Mouse (Mus musculus) kidney, adult 2 months (tissue): Measurements from ENCODE around the gene Tas1r1. TPM values are rescaled to one million over a fixed set of nuclear protein-coding genes. Genes with fewer than 3 reads are reported as not detected.

Experiments
- DNase-seq: peaks from one replicate; pipeline ENCODE4 v3.0.0; 2021
- H3K27ac ChIP-seq: fragments of 200-500 bp; 2 replicates; pipeline ENCODE4 v1.5.1; 2012; ENCODE audit warnings: low read depth, low read length, control low read depth, inconsistent platforms; ENCODE audit not compliant: insufficient read depth
- H3K27me3 ChIP-seq: fragments of 200-500 bp; replicated peaks from 2 replicates; pipeline ENCODE4 v1.6.1; 2012; ENCODE audit warnings: mild to moderate bottlenecking, moderate library complexity, low read length, inconsistent platforms; ENCODE audit not compliant: control insufficient read depth, insufficient read depth
- H3K36me3 ChIP-seq: fragments of 200-500 bp; 2 replicates; pipeline ENCODE4 v1.6.1; 2012; ENCODE audit warnings: mild to moderate bottlenecking, moderate library complexity, low read length, inconsistent platforms; ENCODE audit not compliant: control insufficient read depth, insufficient read depth
- H3K4me1 ChIP-seq: fragments of 200-500 bp; 2 replicates; pipeline ENCODE4 v1.6.1; 2011; ENCODE audit warnings: low read length; ENCODE audit not compliant: control insufficient read depth, insufficient read depth
- H3K4me3 ChIP-seq: fragments of 200-500 bp; 2 replicates; pipeline ENCODE4 v1.5.1; 2011; ENCODE audit warnings: mild to moderate bottlenecking, low read depth, low read length, control low read depth; ENCODE audit not compliant: insufficient read depth
- CTCF ChIP-seq: fragments of 200-500 bp; conservative IDR thresholded peaks from 2 replicates; pipeline ENCODE4 v1.5.1; 2011; ENCODE audit warnings: low read depth, mild to moderate bottlenecking, control low read depth, low read length, moderate library complexity, mixed read lengths; ENCODE audit not compliant: insufficient read depth, insufficient read length
- POLR2A ChIP-seq: fragments of 200-500 bp; IDR thresholded peaks from one replicate; pipeline ENCODE4 v1.6.1; 2011; ENCODE audit warnings: low read depth, low read length, control low read depth
- WGBS: fragments of 180-500 bp; shearing (Covaris S2); methylation state at CpG from one replicate; pipeline ENCODE4 v1.1.7; 2018; 5-methylcytosine and 5-hydroxymethylcytosine counted together
- polyA plus RNA-seq: library from polyadenylated mRNA; depleted of rRNA; stranded (reverse); fragments of >200 nt; gene quantifications from 2 replicates; pipeline ENCODE4 v1.2.3, GENCODE M21; 2012

Gene Tas1r1
- polyA plus RNA-seq, 1 experiment: 0.22 TPM

- TF ChIP-seq CTCF: no peak
- TF ChIP-seq POLR2A: no peak
- H3K4me1 ChIP-seq: peaks cover 20% of the 10 kb centered on the region
- peak overlapping the region; percentile 76 for H3K4me3 ChIP-seq
- H3K36me3 ChIP-seq: no peaks in the 10 kb centered on the region
- under 1% methylated on average over 113 of the region's 115 CpGs for WGBS
- peak; percentile 68 for DNase-seq
- peak overlapping the region; percentile 84 for H3K27ac ChIP-seq
- no peaks in the 10 kb centered on the region for H3K27me3 ChIP-seq
Measured at GRCm38 (mm10) chr4:152009076-152010051, 29.0 kb downstream of the Tas1r1 start.

GRCm38 (mm10) chr4:152008622-152009075, 29.7 kb downstream of the Tas1r1 start, which contains the start of gene Klhl21:
Gene Klhl21, plus strand, starts transcription at chr4:152008803.
- Histone ChIP-seq H3K27ac (peak within 1 kb of the TSS; percentile 89), H3K4me1 (peaks cover 20% of the 10 kb centered on the region), H3K27me3 (no peaks in the 10 kb centered on the region), H3K4me3 (peak within 1 kb of the TSS; percentile 76), H3K36me3 (no peaks in the 10 kb centered on the region)
- peak; percentile 97 for DNase-seq
- TF ChIP-seq POLR2A: peak; percentile 95
- no peak for TF ChIP-seq CTCF
- WGBS: 1% methylated on average over 45 of the region's 45 CpGs

- H3K4me1 ChIP-seq: peaks cover 20% of the 10 kb centered on the region
- DNase-seq: peak; percentile 37
- no peak for TF ChIP-seq POLR2A
- TF ChIP-seq CTCF: no peak
- 1% methylated on average over 14 of the region's 14 CpGs for WGBS
- no peaks in the 10 kb centered on the region for H3K36me3 ChIP-seq
- H3K4me3 ChIP-seq: peak overlapping the region; percentile 76
- no peaks in the 10 kb centered on the region for H3K27me3 ChIP-seq
- peak overlapping the region; percentile 89 for H3K27ac ChIP-seq
Measured at GRCm38 (mm10) chr4:152008148-152008500, 30.2 kb downstream of the Tas1r1 start.

GRCm38 (mm10) chr4:152007481-152008147, 30.8 kb downstream of the Tas1r1 start:
- Histone ChIP-seq H3K27ac (peak overlapping the region; percentile 89), H3K4me3 (peak overlapping the region; percentile 76), H3K4me1 (peaks cover 16% of the 10 kb centered on the region), H3K36me3 (no peaks in the 10 kb centered on the region), H3K27me3 (no peaks in the 10 kb centered on the region)
- DNase-seq: peak; percentile 71
- no peak for TF ChIP-seq CTCF
- no peak for TF ChIP-seq POLR2A
- 16% methylated on average over 8 of the region's 8 CpGs for WGBS

GRCm38 (mm10) chr4:152006812-152007211, 31.6 kb downstream of the Tas1r1 start:
- TF ChIP-seq POLR2A (no peak), CTCF (no peak)
- H3K27me3 ChIP-seq: no peaks in the 10 kb centered on the region
- 63% methylated on average over 3 of the region's 3 CpGs for WGBS
- H3K4me1 ChIP-seq: peaks cover 12% of the 10 kb centered on the region
- H3K4me3 ChIP-seq: no peak overlapping the region
- no peaks in the 10 kb centered on the region for H3K36me3 ChIP-seq
- DNase-seq: no peak
- no peak overlapping the region for H3K27ac ChIP-seq

- no peak overlapping the region for H3K27ac ChIP-seq
- peaks cover 10% of the 10 kb centered on the region for H3K4me1 ChIP-seq
- WGBS: 74% methylated on average over 6 of the region's 6 CpGs
- no peak for DNase-seq
- H3K27me3 ChIP-seq: no peaks in the 10 kb centered on the region
- H3K36me3 ChIP-seq: no peaks in the 10 kb centered on the region
- TF ChIP-seq CTCF (peak; percentile 26; the same call in 1 of the 2 replicates), POLR2A (no peak)
- H3K4me3 ChIP-seq: no peak overlapping the region
Measured at GRCm38 (mm10) chr4:152006137-152006536, 32.2 kb downstream of the Tas1r1 start.
